Mouse (Mus musculus): Measurements from ENCODE around the gene Plac1.

DNA sequence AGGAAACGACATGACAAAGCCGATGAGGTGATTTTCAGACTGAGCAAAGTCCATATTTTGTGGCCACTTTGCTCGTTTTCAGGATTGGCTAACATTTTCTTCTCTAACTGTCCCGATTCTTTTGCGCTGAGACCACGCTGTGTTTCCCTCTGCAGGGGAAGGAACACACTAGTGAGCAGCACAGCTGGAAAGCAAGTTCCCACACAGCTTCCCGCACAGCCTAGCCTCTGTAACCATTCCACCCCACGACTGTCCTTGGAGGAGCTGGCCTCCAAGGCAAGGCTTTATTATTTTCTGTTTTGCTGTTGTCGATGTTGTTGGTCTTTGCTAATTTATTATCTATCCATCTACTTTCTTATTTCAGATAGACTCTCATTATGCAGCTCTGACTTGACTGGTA lies 27.4 kb downstream of the Plac1 start:
- TF ChIP-seq MEF2A (IDR thresholded peaks at IDR 0.05; ENCODE audit: borderline replicate concordance, low read depth, low read length) (no peak), IRF4 (IDR thresholded peaks at IDR 0.05; ENCODE audit: low read depth, low read length) (no peak), POLR2A (IDR thresholded peaks at IDR 0.05; ENCODE audit: low read depth, low read length) (no peak), CTCF (conservative IDR thresholded peaks at IDR 0.05 in 1 of 2, IDR thresholded peaks at IDR 0.05 in 1 of 2; ENCODE audit: low read depth in 2 of 2, low read length in 2 of 2) (no peak), USF1 (IDR thresholded peaks at IDR 0.05; ENCODE audit: low read depth, low read length) (no peak), EP300 (IDR thresholded peaks at IDR 0.05; ENCODE audit: low read length) (no peak), POLR2AphosphoS2 (IDR thresholded peaks at IDR 0.05; ENCODE audit: low read depth, low read length) (no peak), ZKSCAN1 (IDR thresholded peaks at IDR 0.05; ENCODE audit: borderline replicate concordance, low read depth, low read length) (no peak), ELF1 (IDR thresholded peaks at IDR 0.05; ENCODE audit: low read depth, low read length) (no peak), RAD21 (IDR thresholded peaks at IDR 0.05; ENCODE audit: low read depth, low read length) (no peak), ZMIZ1 (IDR thresholded peaks at IDR 0.05; ENCODE audit: low read depth, low read length) (no peak), BHLHE40 (IDR thresholded peaks at IDR 0.05; ENCODE audit: low read depth, low read length) (no peak), GABPA (IDR thresholded peaks at IDR 0.05; ENCODE audit: insufficient replicate concordance, low read depth, low read length) (no peak), MYC (IDR thresholded peaks at IDR 0.05; ENCODE audit: low read depth, low read length) (no peak)
